Mouse (Mus musculus): ENCODE measurements around the gene Tbc1d23. TPM values are rescaled to one million over a fixed set of nuclear protein-coding genes. Genes with fewer than 3 reads are reported as not detected.
A peak's percentile ranks its signal among the peaks of the same experiment; 100 is the strongest.
"Not testable (repeated sequence)": the region's sequence is repeated elsewhere in the genome, so short reads cannot be mapped to it uniquely, and the experiment has no call there.

Tbc1d23 gene
- polyA plus RNA-seq, 1 experiment, result 9.4 TPM

DNA sequence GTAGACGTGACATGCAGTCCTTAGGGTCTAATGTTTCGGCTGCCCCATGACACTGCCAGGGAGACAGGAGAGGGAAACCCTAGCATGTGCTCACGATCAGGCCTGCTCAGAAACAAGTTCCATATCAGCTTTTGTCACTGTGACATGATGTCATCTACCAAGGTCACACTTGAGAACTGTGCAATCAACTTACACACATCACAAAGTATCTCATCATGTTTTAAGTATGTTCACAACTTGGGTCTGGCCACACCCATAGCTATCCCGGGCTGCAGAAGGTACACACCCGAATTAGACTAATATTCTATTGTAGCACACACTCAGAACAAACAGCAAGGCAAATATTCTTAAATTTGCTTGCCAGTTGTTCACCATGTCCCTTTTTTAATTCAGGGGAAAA lies 49.3 kb downstream of the Tbc1d23 start:
- WGBS, result 74% methylated on average over 5 of the region's 5 CpGs
- TF ChIP-seq CTCF (IDR thresholded peaks at IDR 0.05; ENCODE audit: extremely low read depth, insufficient read length, insufficient replicate concordance, low read depth, low read length) (no peak), POLR2A (IDR thresholded peaks at IDR 0.05; ENCODE audit: low read depth, low read length) (no peak)

GRCm38 (mm10) chr16:57181180-57181579 lies 50.1 kb downstream of the Tbc1d23 start:
- Histone ChIP-seq H3K36me3 (ENCODE audit: control insufficient read depth, insufficient read depth, low read length) (peaks cover 44% of the 10 kb centered on the region), H3K4me3 (ENCODE audit: low read depth, low read length) (no peak overlapping the region), H3K27me3 (ENCODE audit: control insufficient read depth, insufficient read depth, low read length) (no peaks in the 10 kb centered on the region), H3K27ac (ENCODE audit: insufficient read depth, low read depth, low read length) (no peak overlapping the region), H3K4me1 (ENCODE audit: control insufficient read depth, insufficient read depth, insufficient read length, low read length) (no peaks in the 10 kb centered on the region)
- TF ChIP-seq POLR2A (IDR thresholded peaks at IDR 0.05; ENCODE audit: low read depth, low read length) (no peak), CTCF (IDR thresholded peaks at IDR 0.05; ENCODE audit: extremely low read depth, insufficient read length, insufficient replicate concordance, low read depth, low read length) (no peak)
- WGBS, result 88% methylated on average over 11 of the region's 11 CpGs

More for the DNA sequence above, 49.3 kb downstream of the Tbc1d23 start:
- H3K27me3 ChIP-seq (ENCODE audit: control insufficient read depth, insufficient read depth, low read length), result no peaks in the 10 kb centered on the region
- no peak overlapping the region for H3K27ac ChIP-seq (ENCODE audit: insufficient read depth, low read depth, low read length)
- H3K4me3 ChIP-seq (ENCODE audit: low read depth, low read length), result no peak overlapping the region
- no peaks in the 10 kb centered on the region for H3K4me1 ChIP-seq (ENCODE audit: control insufficient read depth, insufficient read depth, insufficient read length, low read length)
- H3K36me3 ChIP-seq (ENCODE audit: control insufficient read depth, insufficient read depth, low read length), result peaks cover 45% of the 10 kb centered on the region

DNA sequence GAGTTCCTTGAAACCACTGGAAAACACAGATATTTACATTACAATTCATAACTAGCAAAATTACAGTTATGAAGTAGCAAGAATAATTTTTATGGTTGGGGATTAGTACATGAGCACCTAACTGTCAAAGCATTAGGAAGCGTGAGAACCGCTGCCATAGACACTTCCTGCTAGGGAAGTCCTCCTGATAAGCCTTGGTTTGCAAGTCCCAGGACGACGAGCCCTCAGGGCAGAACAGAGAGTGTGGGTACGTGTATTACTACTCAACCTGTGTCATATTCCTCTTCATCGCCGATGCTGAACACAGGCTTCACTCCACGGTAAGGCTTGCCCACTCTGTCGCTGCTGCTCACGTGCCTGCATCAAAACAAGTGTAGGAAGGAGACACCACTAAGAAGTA lies 53.6 kb downstream of the Tbc1d23 start:
- Histone ChIP-seq H3K36me3 (ENCODE audit: control insufficient read depth, insufficient read depth, low read length) (peaks cover 36% of the 10 kb centered on the region), H3K27me3 (ENCODE audit: control insufficient read depth, insufficient read depth, low read length) (no peaks in the 10 kb centered on the region), H3K4me1 (ENCODE audit: control insufficient read depth, insufficient read depth, insufficient read length, low read length) (no peaks in the 10 kb centered on the region), H3K4me3 (ENCODE audit: low read depth, low read length) (no peak overlapping the region), H3K27ac (ENCODE audit: insufficient read depth, low read depth, low read length) (no peak overlapping the region)
- TF ChIP-seq POLR2A (IDR thresholded peaks at IDR 0.05; ENCODE audit: low read depth, low read length), result no peak
- no peak for TF ChIP-seq CTCF (IDR thresholded peaks at IDR 0.05; ENCODE audit: extremely low read depth, insufficient read length, insufficient replicate concordance, low read depth, low read length)
- 85% methylated on average over 10 of the region's 10 CpGs for WGBS

DNA sequence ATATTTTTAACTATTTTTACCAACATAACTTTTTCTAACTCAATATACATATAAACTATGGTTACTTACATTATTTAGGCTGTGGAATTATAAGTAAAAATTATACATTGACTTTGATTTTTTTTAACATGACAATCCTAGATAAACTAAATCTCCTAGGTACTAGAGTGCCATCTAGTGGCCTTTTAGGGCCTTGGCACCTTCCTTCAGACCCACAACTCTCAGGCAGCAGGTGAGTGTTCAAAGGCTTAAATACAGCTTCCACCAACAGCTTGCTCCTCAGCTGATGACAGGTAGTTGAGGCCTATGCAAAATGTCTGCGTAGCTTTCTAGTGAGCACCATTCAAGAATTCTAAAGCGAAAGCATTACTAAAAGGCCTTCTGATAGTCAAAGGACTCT lies 54.0 kb downstream of the Tbc1d23 start:
- 67% methylated on average over 2 of the region's 2 CpGs for WGBS
- Histone ChIP-seq H3K27me3 (ENCODE audit: control insufficient read depth, insufficient read depth, low read length) (no peaks in the 10 kb centered on the region), H3K36me3 (ENCODE audit: control insufficient read depth, insufficient read depth, low read length) (peaks cover 35% of the 10 kb centered on the region), H3K27ac (ENCODE audit: insufficient read depth, low read depth, low read length) (no peak overlapping the region), H3K4me1 (ENCODE audit: control insufficient read depth, insufficient read depth, insufficient read length, low read length) (no peaks in the 10 kb centered on the region), H3K4me3 (ENCODE audit: low read depth, low read length) (no peak overlapping the region)
- no peak for TF ChIP-seq POLR2A (IDR thresholded peaks at IDR 0.05; ENCODE audit: low read depth, low read length)
- TF ChIP-seq CTCF (IDR thresholded peaks at IDR 0.05; ENCODE audit: extremely low read depth, insufficient read length, insufficient replicate concordance, low read depth, low read length), result peak; percentile 44; the same call in 1 of the 2 replicates

GRCm38 (mm10) chr16:57176276-57176675 lies 55.0 kb downstream of the Tbc1d23 start:
- peaks cover 35% of the 10 kb centered on the region for H3K36me3 ChIP-seq (ENCODE audit: control insufficient read depth, insufficient read depth, low read length)
- no peak for TF ChIP-seq POLR2A (IDR thresholded peaks at IDR 0.05; ENCODE audit: low read depth, low read length)
- TF ChIP-seq CTCF (IDR thresholded peaks at IDR 0.05; ENCODE audit: extremely low read depth, insufficient read length, insufficient replicate concordance, low read depth, low read length), result no peak
- H3K4me1 ChIP-seq (ENCODE audit: control insufficient read depth, insufficient read depth, insufficient read length, low read length), result no peaks in the 10 kb centered on the region
- WGBS, result 88% methylated on average over 7 of the region's 7 CpGs
- no peak overlapping the region for H3K27ac ChIP-seq (ENCODE audit: insufficient read depth, low read depth, low read length)
- no peak overlapping the region for H3K4me3 ChIP-seq (ENCODE audit: low read depth, low read length)
- H3K27me3 ChIP-seq (ENCODE audit: control insufficient read depth, insufficient read depth, low read length), result no peaks in the 10 kb centered on the region

DNA sequence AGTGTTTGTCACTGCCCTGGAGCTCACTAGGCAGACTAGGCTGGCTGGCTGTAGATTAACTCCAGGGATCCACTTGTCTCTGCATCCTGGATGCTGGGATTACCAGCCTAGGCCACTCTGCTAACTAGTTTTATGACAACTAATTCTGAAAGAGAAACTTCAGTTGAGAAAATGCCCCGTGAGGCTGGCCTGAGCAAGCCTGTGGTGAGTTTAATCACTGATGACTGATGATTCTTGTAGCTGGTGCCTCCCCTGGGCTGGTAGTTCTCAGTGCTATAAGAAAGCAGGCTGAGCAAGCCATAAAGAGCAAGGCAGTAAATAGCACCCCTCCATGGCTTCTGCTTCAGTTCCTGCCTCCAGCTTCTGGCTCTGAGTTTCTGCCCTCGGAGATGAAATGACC lies 55.6 kb downstream of the Tbc1d23 start:
- Histone ChIP-seq H3K27ac (ENCODE audit: insufficient read depth, low read depth, low read length) (no peak overlapping the region), H3K36me3 (ENCODE audit: control insufficient read depth, insufficient read depth, low read length) (peaks cover 36% of the 10 kb centered on the region), H3K4me3 (ENCODE audit: low read depth, low read length) (no peak overlapping the region), H3K4me1 (ENCODE audit: control insufficient read depth, insufficient read depth, insufficient read length, low read length) (no peaks in the 10 kb centered on the region), H3K27me3 (ENCODE audit: control insufficient read depth, insufficient read depth, low read length) (no peaks in the 10 kb centered on the region)
- TF ChIP-seq POLR2A (IDR thresholded peaks at IDR 0.05; ENCODE audit: low read depth, low read length) (no peak), CTCF (IDR thresholded peaks at IDR 0.05; ENCODE audit: extremely low read depth, insufficient read length, insufficient replicate concordance, low read depth, low read length) (no peak)
- 86% methylated on average over 2 of the region's 2 CpGs for WGBS

GRCm38 (mm10) chr16:57174480-57174879 lies 56.8 kb downstream of the Tbc1d23 start:
- H3K27me3 ChIP-seq (ENCODE audit: control insufficient read depth, insufficient read depth, low read length); H3K27ac ChIP-seq (ENCODE audit: insufficient read depth, low read depth, low read length); H3K4me3 ChIP-seq (ENCODE audit: low read depth, low read length); H3K4me1 ChIP-seq (ENCODE audit: control insufficient read depth, insufficient read depth, insufficient read length, low read length): not testable (repeated sequence)
- H3K36me3 ChIP-seq (ENCODE audit: control insufficient read depth, insufficient read depth, low read length), result peaks cover 32% of the 10 kb centered on the region

GRCm38 (mm10) chr16:57171570-57171969 lies 59.7 kb downstream of the Tbc1d23 start:
- 92% methylated on average over 6 of the region's 6 CpGs for whole genome bisulfite sequencing
- Histone ChIP-seq H3K4me1 (ENCODE audit: control insufficient read depth, insufficient read depth, insufficient read length, low read length) (peaks cover 2% of the 10 kb centered on the region; the same call in 1 of the 2 replicates), H3K36me3 (ENCODE audit: control insufficient read depth, insufficient read depth, low read length) (peaks cover 28% of the 10 kb centered on the region), H3K27ac (ENCODE audit: insufficient read depth, low read depth, low read length) (no peak overlapping the region), H3K27me3 (ENCODE audit: control insufficient read depth, insufficient read depth, low read length) (no peaks in the 10 kb centered on the region), H3K4me3 (ENCODE audit: low read depth, low read length) (no peak overlapping the region)
- TF ChIP-seq POLR2A (IDR thresholded peaks at IDR 0.05; ENCODE audit: low read depth, low read length) (no peak), CTCF (IDR thresholded peaks at IDR 0.05; ENCODE audit: extremely low read depth, insufficient read length, insufficient replicate concordance, low read depth, low read length) (no peak)

Data from small intestine, adult 2 months (tissue).